Mouse (Mus musculus): ENCODE results near the gene Ceacam2.
"Not testable (repeated sequence)": the region's sequence is repeated elsewhere in the genome, so short reads cannot be mapped to it uniquely, and the experiment has no call there.

The Ceacam2 gene

DNA sequence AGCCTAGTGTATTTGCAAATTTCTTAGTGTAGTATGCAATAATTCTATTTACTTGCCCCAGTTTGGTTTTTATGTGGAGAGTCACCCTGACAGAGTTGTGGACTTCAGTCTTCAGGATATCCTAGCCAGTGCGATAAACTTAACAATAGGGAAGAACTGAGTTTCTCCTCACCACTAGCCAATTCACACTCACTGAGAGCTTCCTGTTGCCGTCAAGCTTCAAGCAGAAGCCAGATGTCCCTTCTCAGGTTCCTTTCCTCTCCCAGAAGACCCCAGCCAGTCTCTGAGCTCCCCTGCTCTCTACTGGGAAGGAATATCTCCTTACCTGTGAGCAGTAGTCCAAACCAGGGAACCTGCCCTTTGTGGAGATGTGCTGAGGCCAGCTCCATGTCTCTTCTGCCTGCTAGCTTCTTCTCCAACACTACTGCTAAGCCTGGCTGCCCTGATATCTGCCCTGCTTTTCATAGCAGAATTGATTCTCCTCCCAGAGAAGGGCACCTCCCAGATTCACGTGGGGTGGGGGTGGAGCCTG lies at the start of gene Ceacam2:
Ceacam2 (minus strand) TSS at position 482 of the 532 bp plus-strand sequence.
- DNase-seq (ENCODE audit: low spot score), result not testable (repeated sequence)

DNA sequence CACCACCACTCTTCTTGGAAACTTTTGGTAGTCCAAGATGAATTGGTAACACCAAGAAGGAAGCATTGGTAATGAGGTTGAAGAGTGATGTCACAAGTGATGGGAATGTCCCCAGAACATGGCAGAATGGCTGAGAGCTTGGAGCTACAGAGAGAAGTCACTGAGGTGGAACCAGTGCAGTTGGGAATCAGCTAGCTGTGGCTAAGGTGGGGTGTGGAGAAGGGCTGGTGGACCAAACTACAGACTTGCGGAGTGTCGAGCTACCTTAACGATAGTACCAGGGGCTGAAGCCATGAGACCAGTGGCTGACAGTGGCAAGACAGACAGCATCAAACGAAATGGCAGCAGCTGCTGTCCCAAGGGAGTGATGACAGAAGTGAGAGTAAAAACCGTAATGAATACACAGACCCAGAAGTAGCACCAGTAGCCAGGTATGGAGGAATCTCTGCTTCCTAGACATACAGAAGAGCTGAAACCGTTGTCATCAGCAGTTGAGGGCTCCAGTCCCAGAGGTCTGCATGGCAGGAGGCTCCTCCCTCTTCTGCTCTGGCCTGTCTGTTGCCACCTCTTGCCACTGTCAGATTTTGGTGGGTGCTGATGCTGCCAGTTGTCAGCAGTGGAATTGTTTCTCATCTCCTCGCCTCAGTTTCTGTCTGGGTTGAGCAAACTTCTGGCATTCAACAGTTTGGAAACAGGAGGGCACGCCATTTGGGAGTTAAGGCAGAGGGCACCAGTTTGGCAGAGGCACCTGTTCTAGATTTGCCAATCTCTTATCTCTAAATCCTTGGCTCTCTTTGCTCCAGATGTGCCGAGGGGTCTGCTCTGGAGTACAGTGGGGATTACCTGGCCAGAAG lies 45.9 kb upstream of the Ceacam2 start:
- no peak for DNase-seq (ENCODE audit: low spot score)

DNA sequence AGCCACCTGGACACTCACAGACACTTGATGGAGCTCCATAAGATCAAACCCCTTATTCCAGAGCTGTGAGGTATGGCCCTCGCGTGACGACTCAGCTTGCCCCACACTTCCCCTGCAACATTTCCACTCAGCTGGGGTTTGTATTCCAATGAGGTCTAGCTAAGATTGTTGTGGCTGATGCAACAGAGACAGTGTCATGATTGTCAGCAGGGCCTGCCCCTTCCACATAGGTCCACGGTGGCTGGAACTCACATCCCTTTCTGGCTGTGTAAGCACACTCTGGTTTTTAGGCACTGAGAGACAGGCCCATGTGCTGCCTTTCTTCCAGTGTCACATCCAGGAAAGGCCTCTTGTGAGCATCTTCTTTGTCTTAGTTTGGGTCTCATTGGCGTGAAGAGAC lies 45.0 kb upstream of the Ceacam2 start:
- DNase-seq (ENCODE audit: low spot score), result no peak

DNA sequence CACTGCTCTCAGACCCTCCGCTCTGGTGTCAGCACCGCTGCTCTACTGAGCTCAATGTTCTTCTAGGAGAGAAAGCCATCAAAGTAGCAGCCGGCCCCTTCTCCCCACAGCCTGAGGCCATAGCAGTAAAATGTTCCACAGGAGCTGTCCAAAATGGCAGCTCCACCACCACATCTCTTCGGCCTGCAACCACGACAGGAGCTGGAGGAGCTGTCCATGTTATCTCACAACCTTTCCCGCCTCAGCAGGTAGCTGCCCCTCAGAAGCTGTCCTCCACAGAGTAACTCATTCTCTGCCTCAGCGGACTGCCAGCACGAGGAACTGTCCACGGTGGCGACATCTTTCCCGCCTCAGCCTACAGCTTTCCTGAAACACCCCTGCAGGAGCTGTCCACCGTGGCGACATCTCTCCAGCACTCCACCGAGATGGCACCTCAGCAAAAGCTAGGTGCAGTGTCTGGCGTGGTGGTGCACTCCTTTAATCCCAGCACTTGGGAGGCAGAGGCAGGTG lies 42.7 kb upstream of the Ceacam2 start:
- DNase-seq (ENCODE audit: low spot score), result no peak

DNA sequence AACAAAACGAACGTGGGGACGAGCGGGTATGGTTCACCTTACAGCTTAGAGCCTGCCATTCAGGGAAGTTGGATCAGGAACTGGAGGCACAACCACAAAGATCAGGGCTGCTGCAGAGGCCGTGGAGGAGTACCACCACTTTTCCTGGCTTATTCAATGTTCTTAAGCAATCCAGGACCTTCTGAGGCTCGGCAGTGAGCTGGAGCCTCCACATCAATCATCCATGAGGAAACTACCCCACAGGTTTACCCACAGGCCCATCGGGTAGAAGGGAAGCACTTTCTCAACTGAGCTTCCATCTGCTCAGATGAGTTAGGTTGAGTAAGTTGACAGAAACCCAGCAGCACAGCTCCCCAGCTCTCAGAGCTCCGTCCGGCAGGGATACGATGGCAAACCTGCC lies 39.8 kb upstream of the Ceacam2 start:
- no peak for DNase-seq (ENCODE audit: low spot score)

DNA sequence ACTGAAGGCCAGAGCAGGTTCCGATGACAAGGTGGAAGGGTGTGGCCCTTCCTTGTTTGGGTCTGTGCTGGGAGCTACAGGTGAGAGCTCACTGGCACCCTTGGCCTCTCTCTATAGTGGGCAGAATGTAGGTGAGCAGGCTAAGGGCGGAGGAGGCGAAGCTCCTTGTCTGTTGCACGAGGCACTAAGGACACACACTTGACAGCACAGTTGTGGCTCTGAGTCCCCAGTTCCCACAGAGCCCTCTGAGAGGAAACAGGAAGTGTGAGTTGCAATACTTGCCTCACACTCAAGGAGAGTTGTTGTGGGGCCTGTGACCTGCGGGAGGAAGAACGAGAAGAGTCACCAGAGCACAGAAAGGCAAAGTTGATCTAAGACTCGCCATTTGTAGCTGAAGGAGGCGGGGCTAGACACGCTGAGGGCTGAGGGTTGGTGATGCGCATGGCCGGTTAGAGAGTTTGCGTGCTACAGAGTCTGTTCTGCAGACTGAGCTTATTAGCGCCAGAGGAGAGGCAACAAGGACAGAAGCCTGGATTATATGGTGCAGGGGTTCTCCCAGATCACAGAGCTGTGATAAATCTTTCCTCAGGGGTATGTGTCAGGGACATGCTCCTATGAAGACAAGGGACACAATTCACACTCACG lies 37.3 kb upstream of the Ceacam2 start:
- DNase-seq (ENCODE audit: low spot score), result not testable (repeated sequence)

DNA sequence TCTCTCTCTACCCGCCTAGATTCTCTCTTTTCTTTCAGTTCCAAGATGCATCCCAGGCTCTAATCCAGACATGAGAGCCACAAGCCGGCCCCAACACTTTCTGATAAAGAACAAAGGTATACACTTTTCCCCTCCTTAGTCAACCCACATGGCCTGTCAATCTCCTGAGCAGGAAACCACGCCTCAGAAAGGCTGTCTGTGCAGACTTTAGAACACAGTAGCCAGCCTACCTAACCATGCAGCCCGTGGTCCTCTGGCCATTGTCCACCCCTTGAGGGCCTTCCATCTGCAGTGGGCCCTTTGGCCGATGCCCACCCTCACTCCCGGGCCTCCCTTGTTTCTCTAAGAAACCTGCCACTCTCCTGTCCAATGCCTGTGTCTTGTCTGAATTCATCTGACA lies 36.7 kb upstream of the Ceacam2 start:
- not testable (repeated sequence) for DNase-seq (ENCODE audit: low spot score)

DNA sequence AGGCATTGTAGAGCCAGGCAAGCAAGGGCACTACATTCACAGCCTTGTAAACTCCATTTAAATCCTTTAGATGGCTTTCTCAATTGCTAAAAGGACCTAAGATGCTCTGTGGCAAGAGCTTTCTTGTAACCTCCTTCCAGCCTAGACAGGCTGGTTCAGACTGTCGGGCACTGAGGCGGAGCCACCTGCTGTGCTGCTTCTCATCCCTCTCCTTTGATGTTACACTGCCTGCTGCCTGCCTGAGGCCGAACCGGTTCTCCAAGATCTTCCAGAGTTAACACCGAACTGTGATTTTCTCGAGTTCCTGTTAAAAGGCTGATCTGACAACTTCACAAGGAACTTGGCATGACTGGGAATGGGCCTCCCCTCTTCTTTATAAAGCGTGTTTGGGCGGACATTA lies 36.2 kb upstream of the Ceacam2 start:
- no peak for DNase-seq (ENCODE audit: low spot score)

DNA sequence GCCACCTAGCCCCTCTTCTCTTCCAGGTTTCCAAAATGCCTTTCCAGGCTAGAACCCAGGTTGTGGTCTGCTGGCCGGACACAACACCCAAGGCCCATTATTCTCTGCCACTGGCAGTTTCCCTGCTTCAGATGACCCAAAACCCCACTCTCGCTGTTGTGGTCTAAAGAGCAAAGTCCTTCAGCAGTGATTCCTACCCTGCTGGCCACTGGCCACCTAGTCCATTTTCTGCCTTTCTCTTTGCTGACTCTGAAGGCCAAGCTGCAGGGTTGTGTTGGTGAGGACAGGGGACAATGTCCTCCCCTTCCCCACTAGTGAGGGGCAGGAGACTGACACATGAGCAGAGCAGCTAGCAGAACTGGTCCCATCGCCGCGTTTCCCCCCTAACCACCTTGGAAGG lies 35.4 kb upstream of the Ceacam2 start:
- no peak for DNase-seq (ENCODE audit: low spot score)

DNA sequence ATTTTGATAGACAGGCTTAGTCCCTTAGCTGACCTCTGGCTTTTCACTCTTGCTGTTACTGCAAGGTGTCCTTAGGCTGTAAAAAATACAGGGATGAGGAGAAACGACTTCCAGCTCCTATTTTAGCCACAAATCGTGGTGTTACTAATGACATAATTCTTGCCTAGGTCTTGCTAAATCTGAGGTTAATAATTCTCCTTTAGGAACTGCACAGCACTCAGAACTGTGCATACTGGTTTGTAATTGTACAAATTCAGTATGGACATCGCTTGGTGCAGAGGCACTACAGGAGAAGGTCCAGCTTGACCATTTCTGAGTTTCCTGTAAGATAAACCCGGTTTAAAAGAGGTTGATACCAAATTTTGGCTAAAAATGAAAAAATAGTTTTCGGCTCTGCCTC lies 34.1 kb upstream of the Ceacam2 start:
- not testable (repeated sequence) for DNase-seq (ENCODE audit: low spot score)

DNA sequence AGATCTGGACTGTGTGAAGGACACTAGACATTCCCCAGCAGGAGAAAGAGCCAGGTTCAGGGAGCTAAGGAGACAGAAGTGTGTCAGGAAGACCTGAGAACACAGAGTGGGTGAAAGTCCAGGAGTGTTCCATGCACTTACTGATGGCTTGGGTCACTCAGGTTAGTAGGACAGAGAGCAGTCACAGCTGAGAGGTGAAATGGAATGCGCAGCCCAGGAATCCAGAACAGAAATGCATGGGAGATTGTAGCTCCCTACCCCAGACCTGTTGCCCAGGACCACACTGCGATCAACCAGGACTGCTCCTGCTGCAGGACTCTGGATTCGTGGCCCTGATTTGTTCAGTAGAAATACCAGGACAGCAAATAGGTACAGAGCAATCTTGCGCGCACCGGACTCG lies 29.1 kb upstream of the Ceacam2 start:
- no peak for DNase-seq (ENCODE audit: low spot score)

DNA sequence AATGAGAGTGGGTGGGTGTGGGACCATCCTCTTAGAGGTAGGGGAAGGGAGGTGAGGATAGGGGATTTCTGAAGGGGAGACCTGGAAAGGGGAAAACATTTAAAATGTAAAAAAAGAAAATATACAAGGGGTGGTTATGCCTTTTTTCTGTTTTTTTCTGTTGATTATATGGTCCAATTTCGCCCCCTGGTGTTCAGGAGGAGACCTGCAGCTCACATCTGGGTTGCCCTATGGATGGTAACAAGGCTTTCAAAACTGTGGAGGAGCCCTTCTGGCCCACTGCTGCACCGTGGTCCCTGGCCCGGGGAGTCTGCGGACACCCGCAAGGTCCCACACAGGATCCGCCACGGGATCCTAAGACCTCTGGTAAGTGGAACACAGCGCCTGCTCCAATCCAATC lies 1.8 kb upstream of the Ceacam2 start:
- DNase-seq (ENCODE audit: low spot score), result not testable (repeated sequence)

DNA sequence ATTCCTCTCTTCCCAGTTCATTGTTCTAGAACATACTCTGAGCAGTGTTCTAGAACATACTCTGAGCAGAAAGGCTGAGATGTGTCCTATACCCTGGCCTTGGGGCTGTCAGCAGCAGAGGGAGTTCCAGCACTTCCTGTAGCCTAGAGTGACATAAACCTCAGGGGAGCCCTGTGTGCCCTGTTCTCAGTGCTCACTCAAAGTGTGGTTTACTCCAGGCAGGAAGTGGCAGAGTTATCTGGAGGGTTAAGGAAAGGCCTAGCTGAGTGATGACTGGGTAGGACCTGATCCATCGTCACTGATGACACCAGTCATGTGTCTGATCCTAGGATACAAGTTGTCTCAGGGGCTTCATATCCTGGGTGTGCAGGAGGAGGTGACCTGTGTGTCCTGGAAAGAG lies 297 bp upstream of the Ceacam2 start:
- not testable (repeated sequence) for DNase-seq (ENCODE audit: low spot score)

DNA sequence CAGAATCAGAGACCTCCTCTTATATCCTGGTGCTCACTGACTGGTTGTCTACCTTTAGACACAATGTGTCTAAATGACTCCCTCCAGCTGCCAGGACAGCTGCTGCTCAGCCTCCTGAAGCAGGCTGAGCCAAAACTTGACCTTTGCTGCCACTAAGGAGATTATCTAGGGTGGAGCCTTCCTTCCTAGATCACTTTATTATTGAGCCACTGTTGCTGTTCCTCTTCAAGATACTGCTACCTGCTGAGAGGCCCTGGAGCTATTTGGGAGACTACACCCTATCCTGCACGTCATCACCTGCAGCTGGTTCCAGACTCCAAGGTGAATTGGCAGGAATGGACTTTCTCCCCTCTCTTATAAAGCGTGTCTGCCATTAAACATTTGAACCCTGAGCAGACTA lies 8.8 kb downstream of the Ceacam2 start:
- DNase-seq (ENCODE audit: low spot score), result peak; percentile 51

DNA sequence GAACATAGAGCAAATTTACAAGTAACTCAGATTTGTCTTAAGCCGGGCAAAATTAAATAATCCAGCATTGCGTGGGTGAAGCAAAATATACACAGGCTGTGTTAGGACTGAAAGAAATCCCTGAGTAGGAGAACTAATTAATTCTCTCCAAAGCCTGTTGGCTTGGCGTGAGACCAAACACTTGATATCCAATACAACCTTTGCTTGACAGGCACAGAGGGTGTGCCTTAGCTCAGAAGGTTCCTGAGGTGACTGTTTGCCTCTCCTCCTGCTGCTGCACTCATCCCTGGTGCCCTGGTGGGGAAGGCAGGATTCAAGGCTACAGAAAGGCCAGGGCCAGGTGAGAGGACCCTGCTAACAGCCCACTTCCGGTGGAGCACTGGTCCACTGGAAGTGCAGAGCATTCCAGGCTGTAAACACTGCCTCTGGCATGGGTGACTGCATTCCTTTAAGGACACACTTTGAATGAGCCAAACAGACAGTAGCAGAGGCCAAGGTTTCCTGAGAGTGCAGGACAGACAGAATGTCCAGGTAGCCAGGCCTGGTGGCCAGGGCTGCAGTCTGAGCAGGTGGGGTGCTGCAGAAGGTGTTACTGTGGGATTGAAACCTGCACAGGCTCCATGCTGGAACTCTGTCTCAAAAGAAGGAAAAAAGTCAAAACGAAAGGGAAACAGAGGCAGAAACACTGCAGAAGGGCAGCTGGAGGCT lies 23.4 kb downstream of the Ceacam2 start:
- not testable (repeated sequence) for DNase-seq (ENCODE audit: low spot score)

DNA sequence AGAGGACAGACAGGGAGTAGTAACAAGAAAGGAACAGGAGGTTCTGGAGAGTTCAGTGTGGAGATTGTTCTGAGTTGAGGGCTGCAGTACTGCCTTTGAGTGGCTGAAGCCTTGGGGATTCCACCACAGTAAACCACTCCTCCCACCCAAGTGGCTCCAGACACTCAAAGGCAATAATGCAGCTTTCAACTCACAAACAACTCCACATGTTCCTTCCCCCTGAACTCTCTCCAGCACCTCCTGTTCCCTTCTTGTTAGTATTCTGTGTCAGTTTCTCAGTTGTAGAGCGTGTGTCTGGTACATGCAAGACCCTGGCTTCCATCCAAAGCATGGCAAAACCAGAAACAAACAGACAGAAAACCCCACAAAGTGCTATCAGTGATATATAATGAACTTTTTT lies 24.0 kb downstream of the Ceacam2 start:
- not testable (repeated sequence) for DNase-seq (ENCODE audit: low spot score)

DNA sequence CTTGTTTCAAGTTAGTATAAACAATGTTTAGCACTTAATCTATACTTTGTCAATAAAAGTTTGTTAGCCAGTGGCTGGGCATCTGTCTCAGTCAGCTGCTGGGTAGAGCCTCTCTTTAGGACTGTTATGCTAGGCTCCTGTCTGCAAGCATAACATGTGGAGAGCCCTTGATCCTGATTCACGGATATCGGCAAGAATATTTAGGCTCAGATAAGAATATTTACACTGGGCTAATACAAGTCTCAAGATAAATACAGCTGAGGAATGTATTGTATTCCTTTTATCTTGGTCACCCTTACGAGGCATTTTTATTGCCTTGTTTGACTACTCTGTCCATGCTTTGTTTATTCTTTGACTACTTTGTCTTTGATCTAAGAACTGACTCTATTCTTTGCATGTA lies 29.7 kb downstream of the Ceacam2 start:
- no peak for DNase-seq (ENCODE audit: low spot score)

DNA sequence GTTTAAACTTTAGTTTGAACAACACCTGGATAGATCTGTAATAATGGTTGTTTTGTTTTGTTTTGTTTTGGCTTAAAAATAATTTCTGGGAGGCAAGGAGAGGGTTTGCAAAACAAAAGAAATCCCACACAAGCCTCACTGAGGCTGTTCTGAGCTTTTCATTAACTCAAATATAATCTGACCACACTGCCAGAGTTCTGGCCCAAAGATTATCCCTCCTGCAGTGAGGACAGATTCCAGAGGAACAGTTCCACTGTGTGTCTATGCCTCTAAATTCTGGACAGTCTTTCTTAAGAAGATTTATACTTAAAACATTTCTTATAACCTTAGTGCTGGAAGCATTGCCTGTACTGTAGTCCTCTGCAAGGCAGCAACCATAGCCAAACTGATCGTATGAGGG lies 45.0 kb downstream of the Ceacam2 start:
- no peak for DNase-seq (ENCODE audit: low spot score)

DNA sequence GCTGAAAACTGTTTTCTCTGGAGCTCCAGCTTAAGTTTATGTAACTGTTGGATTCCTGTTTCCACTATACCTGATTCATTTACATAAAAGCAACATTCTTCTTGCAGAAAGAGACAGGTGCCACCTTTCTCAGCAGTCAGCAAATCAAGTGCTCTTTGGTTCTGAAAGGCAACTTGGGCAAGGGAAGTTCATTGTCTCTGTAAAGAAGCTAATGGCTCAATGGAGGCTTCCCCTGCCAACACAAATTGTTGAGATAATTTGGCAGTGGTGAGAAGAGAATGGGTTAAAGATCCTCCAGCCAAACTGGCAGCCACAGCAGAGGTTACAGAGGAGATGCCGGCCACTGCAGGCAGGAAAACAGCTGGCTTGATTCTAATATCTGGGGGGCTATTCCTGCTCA lies 49.0 kb downstream of the Ceacam2 start:
- DNase-seq (ENCODE audit: low spot score), result not testable (repeated sequence)

DNA sequence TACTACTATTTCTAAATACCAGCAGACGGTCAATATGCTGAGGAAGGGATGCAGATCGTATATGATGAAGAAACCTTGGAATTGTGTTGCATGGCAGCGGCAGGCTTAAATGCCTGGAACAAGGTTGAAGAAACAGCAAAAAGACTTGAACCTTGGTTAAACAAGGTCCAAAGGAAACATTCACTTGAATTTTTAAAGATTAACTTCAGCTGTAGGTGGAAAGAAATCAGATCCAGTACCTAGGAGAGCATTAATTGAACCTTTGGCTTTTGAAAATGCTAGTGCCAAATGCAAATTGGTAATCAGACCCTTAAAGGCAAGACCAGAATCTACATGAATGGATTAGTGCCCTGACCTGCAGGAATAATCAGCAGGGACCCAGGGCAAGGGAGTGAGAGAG lies 50.3 kb downstream of the Ceacam2 start:
- not testable (repeated sequence) for DNase-seq (ENCODE audit: low spot score)

DNA sequence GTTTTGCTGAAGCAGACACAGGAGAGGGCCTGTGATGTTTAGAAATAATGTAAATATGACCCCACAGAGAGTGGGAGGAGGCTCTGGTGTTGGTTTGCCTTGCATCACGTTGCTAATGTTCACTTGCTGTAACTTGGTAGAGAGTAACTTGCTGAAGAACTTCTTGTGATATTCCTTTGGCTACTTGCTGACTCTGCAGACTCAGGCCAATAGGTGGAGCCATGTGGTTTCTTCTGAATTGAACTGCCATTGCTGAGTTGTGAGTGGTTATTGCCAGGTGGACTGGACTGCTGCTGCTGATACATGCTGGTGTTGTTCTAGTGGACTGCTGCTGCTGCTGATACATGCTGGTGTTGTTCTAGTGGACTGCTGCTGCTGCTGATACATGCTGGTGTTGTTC lies 53.5 kb downstream of the Ceacam2 start:
- no peak for DNase-seq (ENCODE audit: low spot score)

DNA sequence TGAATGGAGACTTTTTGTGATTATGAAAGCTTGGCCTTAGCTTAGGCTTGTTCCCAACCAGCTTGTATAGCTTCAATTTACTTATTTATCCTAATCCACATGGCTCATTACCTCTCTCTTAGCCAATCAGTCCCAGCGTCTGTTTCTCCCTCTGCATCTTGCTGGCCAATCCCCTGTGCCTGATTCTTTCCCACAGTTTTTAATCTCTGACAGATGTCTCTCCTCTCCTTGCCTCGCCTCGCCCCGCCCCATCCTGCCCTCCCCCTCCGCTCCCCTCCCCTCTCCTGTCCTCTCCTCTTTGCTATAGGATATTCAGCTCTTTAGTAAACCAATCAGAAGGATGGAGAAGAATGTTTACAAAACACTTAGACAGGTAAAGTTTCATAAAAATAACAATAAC lies 54.6 kb downstream of the Ceacam2 start:
- DNase-seq (ENCODE audit: low spot score), result no peak
